ENCODE assay signal across 8 mouse cellular contexts in genomic region chr9:122047962-122048625, GRCm38 (mm10). TPM values are rescaled to one million over a fixed set of nuclear protein-coding genes. Genes with fewer than 3 reads are reported as not detected.
A peak's percentile ranks its signal among the peaks of the same experiment; 100 is the strongest.
DNase-seq lines count a peak whose midpoint lies in the region; ATAC-seq and TF ChIP-seq lines count a peak whose summit lies in the region.
"Had no signal": no experiment of that assay in that cellular context is flagged by ENCODE, and none has a peak within 500 bp of the region (broad histone marks: within the 10 kb centered on the region; RNA-seq: fewer than 3 reads in every experiment).

No protein-coding gene starts in this region.

- no peaks in the 10 kb centered on the region for H3K36me3 ChIP-seq in kidney, embryonic 14.5 days (ENCODE audit: control insufficient read depth, insufficient read depth, low read length)
- H3K36me3 ChIP-seq in kidney, embryonic 16.5 days (ENCODE audit: insufficient read depth, low read length), result no peaks in the 10 kb centered on the region
- H3K36me3 ChIP-seq in hindbrain, postnatal 0 days (ENCODE audit: insufficient read depth, low read length), result no peaks in the 10 kb centered on the region
- H3K36me3 ChIP-seq: liver, embryonic 13.5 days had no signal

- H3K27me3 ChIP-seq in kidney, embryonic 14.5 days (ENCODE audit: control insufficient read depth, insufficient read depth, low read length), result no peaks in the 10 kb centered on the region
- H3K27me3 ChIP-seq in kidney, embryonic 16.5 days (ENCODE audit: insufficient read depth, low read length), result no peaks in the 10 kb centered on the region
- no peaks in the 10 kb centered on the region for H3K27me3 ChIP-seq in hindbrain, postnatal 0 days (ENCODE audit: insufficient read depth, low read length)
- H3K27me3 ChIP-seq: liver, embryonic 13.5 days had no signal

- H3K9ac ChIP-seq in kidney, embryonic 14.5 days (ENCODE audit: low read depth, low read length), result no peak overlapping the region
- H3K9ac ChIP-seq in kidney, embryonic 16.5 days (replicated peaks; ENCODE audit: low read length), result no peak overlapping the region
- no peak overlapping the region for H3K9ac ChIP-seq in hindbrain, postnatal 0 days (replicated peaks; ENCODE audit: low read length)
- H3K9ac ChIP-seq: liver, embryonic 13.5 days had no signal

- H3K9me3 ChIP-seq in kidney, embryonic 14.5 days (ENCODE audit: control insufficient read depth, low read length), result no peaks in the 10 kb centered on the region
- H3K9me3 ChIP-seq in kidney, embryonic 16.5 days (ENCODE audit: low read length), result no peaks in the 10 kb centered on the region
- no peaks in the 10 kb centered on the region for H3K9me3 ChIP-seq in hindbrain, postnatal 0 days (ENCODE audit: low read length)
- H3K9me3 ChIP-seq: liver, embryonic 13.5 days had no signal

- H3K4me1 ChIP-seq in kidney, embryonic 14.5 days (ENCODE audit: control insufficient read depth, insufficient read depth, low read length), result 0 out of 2 replicates have a peak, but pooled peaks cover 3% of the 10 kb centered on the region
- no peaks in the 10 kb centered on the region for H3K4me1 ChIP-seq in kidney, embryonic 16.5 days (ENCODE audit: insufficient read depth, low read length)
- peaks cover 5% of the 10 kb centered on the region for H3K4me1 ChIP-seq in hindbrain, postnatal 0 days (ENCODE audit: insufficient read depth, low read length)

- 51% methylated on average over 8 of the region's 8 CpGs for WGBS in kidney, embryonic 14.5 days
- WGBS in kidney, embryonic 16.5 days, result 60% methylated on average over 8 of the region's 8 CpGs
- WGBS in hindbrain, postnatal 0 days, result 39% methylated on average over 8 of the region's 8 CpGs

- H3K27ac ChIP-seq in kidney, embryonic 14.5 days (ENCODE audit: low read depth, low read length), result no peak overlapping the region
- H3K27ac ChIP-seq in kidney, embryonic 16.5 days (ENCODE audit: low read length), result no peak overlapping the region
- peak overlapping the region; percentile 68 for H3K27ac ChIP-seq in hindbrain, postnatal 0 days
- H3K27ac ChIP-seq: liver, embryonic 13.5 days had no signal

- H3K4me3 ChIP-seq in kidney, embryonic 14.5 days (ENCODE audit: low read length), result no peak overlapping the region
- no peak overlapping the region for H3K4me3 ChIP-seq in kidney, embryonic 16.5 days (ENCODE audit: low read length)
- H3K4me3 ChIP-seq in hindbrain, postnatal 0 days (ENCODE audit: low read length), result no peak overlapping the region
- H3K4me3 ChIP-seq: liver, embryonic 13.5 days had no signal

- DNase-seq in embryo, embryonic 11 days, result peak; percentile 36
- peak; percentile 74 for DNase-seq in hindbrain, postnatal 0 days (ENCODE audit: low spot score)
- DNase-seq in right cerebral cortex, postnatal 14 days, result peak; percentile 36
- no peak for DNase-seq in adipocyte (ENCODE audit: low spot score)
- DNase-seq in urinary bladder, postnatal 4 days (ENCODE audit: low spot score in 2 of 2), result no peak
- DNase-seq: liver, embryonic 13.5 days had no signal

- no peak for TF ChIP-seq CTCF in hindbrain, postnatal 0 days (IDR thresholded peaks at IDR 0.05; ENCODE audit: low read depth)

- peak; percentile 49; the same call in 1 of the 2 replicates for ATAC-seq in kidney, embryonic 14.5 days (ENCODE audit: low FRiP score, low TSS enrichment)
- no peak for ATAC-seq in kidney, embryonic 16.5 days (ENCODE audit: low FRiP score, low TSS enrichment)
- ATAC-seq in hindbrain, postnatal 0 days, result peak; percentile 83

- H3K4me2 ChIP-seq in kidney, embryonic 14.5 days (replicated peaks; ENCODE audit: low read depth, low read length), result no peak overlapping the region
- H3K4me2 ChIP-seq in kidney, embryonic 16.5 days (replicated peaks; ENCODE audit: low read depth, low read length), result no peak overlapping the region
- H3K4me2 ChIP-seq in hindbrain, postnatal 0 days (ENCODE audit: low read depth, low read length), result no peak overlapping the region
- H3K4me2 ChIP-seq: liver, embryonic 13.5 days had no signal

RNA-seq across cellular contexts. Expression of gene Pomgnt2, which starts 51.2 kb away (rescaled TPM):
- polyA plus RNA-seq in kidney, embryonic 14.5 days (2014; fragmentation: Nextera tagmentation; extraction: Ambion mirVana), result 8.6 and 11.6 TPM in 2 replicates
- 19.1 and 19.9 TPM in 2 replicates for polyA plus RNA-seq in kidney, embryonic 16.5 days (2015; fragmentation: Nextera tagmentation; extraction: Ambion mirVana)
- 106 and 264 TPM in 2 replicates for total RNA-seq in hindbrain, postnatal 0 days (2014; rRNA removed)
- 33.0 and 33.2 TPM in 2 replicates for polyA plus RNA-seq in hindbrain, postnatal 0 days (2015; fragmentation: Nextera tagmentation; extraction: Ambion mirVana)

Comparison
In these comparisons a context has a peak if more than half of its experiments do, and no peak if none do; other contexts are left out.
1. DNase-seq: peak in embryo, embryonic 11 days (single experiment), hindbrain, postnatal 0 days (single experiment) and right cerebral cortex, postnatal 14 days (single experiment); none in adipocyte (single experiment) and urinary bladder, postnatal 4 days (0 of 2).